ENCODE assay signal across 17 mouse cellular contexts in the genomic region with DNA sequence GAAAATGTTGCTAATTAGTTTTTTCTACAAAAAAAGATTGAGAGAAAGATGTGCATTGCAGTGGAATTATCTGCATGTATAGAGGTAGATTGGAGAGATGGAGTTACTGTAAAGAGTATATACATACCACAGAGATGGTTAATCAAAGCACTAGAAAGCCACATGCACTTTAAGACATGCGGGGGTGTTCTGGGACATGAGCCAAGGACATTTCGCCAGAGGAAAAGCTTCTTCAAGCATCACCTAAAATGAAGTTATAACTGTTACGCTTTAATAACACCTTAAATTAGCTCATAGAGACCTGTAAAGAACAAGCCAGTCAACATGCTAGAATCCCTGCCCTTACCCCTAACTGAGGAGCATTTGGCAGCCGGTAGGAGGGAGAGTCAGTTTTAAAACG. TPM values are rescaled to one million over a fixed set of nuclear protein-coding genes. Genes with fewer than 3 reads are reported as not detected.
"Had no signal": no experiment of that assay in that cellular context is flagged by ENCODE, and none has a peak within 500 bp of the region (broad histone marks: within the 10 kb centered on the region; RNA-seq: fewer than 3 reads in every experiment).

No protein-coding gene starts in this region.

- H3K27me3 ChIP-seq: megakaryocyte, embryonic 14.5 days; midbrain, embryonic 13.5 days; midbrain, embryonic 15.5 days; neural tube, embryonic 12.5 days; stomach, embryonic 15.5 days had no signal

- DNase-seq: lung, adult 2 months; lung, postnatal 10 days; right cerebral cortex, postnatal 14 days; thymus, adult 2 months; thymus, postnatal 25 days; thymus, postnatal 4 days had no signal

- H3K9ac ChIP-seq: midbrain, embryonic 13.5 days; midbrain, embryonic 15.5 days; neural tube, embryonic 12.5 days; stomach, embryonic 15.5 days had no signal

- H3K27ac ChIP-seq: macrophage; midbrain, embryonic 13.5 days; midbrain, embryonic 15.5 days; neural tube, embryonic 12.5 days; stomach, embryonic 15.5 days; stomach, postnatal 0 days had no signal

- H3K4me1 ChIP-seq: stomach, embryonic 15.5 days had no signal

- H3K36me3 ChIP-seq: midbrain, embryonic 15.5 days had no signal

- H3K9me3 ChIP-seq: megakaryocyte, embryonic 14.5 days; midbrain, embryonic 13.5 days; midbrain, embryonic 15.5 days; neural tube, embryonic 12.5 days; stomach, embryonic 15.5 days had no signal

- H3K4me3 ChIP-seq: megakaryocyte, embryonic 14.5 days; midbrain, embryonic 13.5 days; midbrain, embryonic 15.5 days; neural tube, embryonic 12.5 days; stomach, embryonic 15.5 days had no signal

- ATAC-seq: midbrain, embryonic 13.5 days; midbrain, embryonic 15.5 days had no signal

RNA-seq across cellular contexts. Expression of a gene that starts 18.9 kb away (rescaled TPM):
- total RNA-seq: midbrain, postnatal 0 days; monocyte, adult 5-6 weeks; neutrophil, adult 5-6 weeks had no signal
- polyA plus RNA-seq: liver, embryonic 16.5 days; lung, adult 2 months; thymus, adult 2 months had no signal
